Mouse (Mus musculus): Measurements from ENCODE around the gene Xlr5a. TPM values are rescaled to one million over a fixed set of nuclear protein-coding genes. Genes with fewer than 3 reads are reported as not detected.
"Not testable (repeated sequence)": the region's sequence is repeated elsewhere in the genome, so short reads cannot be mapped to it uniquely, and the experiment has no call there.

The Xlr5a gene
- polyA plus RNA-seq, 1 experiment from 2014 or later: not detected

GRCm38 (mm10) chrX:73122859-73123829 is 169.6 kb downstream of the Xlr5a start:
- not testable (repeated sequence) for H3K27me3 ChIP-seq; H3K36me3 ChIP-seq; H3K9ac ChIP-seq (replicated peaks); ATAC-seq (ENCODE audit: insufficient number of reproducible peaks, insufficient read depth, low FRiP score, low TSS enrichment, low read depth); H3K9me3 ChIP-seq; H3K4me2 ChIP-seq; H3K27ac ChIP-seq; H3K4me3 ChIP-seq (replicated peaks); H3K4me1 ChIP-seq (replicated peaks)
- WGBS: no CpG with 5 or more reads among the region's 12 CpGs

DNA sequence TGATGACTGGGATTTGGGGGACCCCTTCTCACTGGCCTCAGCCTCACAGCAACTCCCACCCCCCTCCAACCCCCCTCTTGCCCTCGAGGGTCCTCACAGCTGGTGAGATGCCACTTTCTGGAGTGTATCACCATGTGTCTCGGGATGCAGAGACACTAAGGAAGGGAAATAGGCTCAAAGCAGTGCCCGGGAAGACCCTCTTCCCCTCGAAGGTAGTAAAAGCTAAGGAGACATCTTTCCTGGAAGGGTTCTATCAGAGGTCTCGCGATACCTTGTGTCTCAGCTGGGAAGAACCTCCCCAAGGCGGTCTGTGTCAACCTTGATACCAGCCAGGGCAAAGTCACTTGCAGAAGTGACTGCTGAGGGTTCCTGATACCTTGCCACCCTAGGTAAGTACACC is 176.0 kb downstream of the Xlr5a start, which contains the start of gene Gm14685:
Gene Gm14685, plus strand, starts transcription at position 301 of the 400 bp plus-strand sequence.
- not testable (repeated sequence) for H3K4me2 ChIP-seq; H3K9me3 ChIP-seq; H3K4me3 ChIP-seq (replicated peaks); H3K27me3 ChIP-seq; H3K4me1 ChIP-seq (replicated peaks); ATAC-seq (ENCODE audit: insufficient number of reproducible peaks, insufficient read depth, low FRiP score, low TSS enrichment, low read depth); H3K9ac ChIP-seq (replicated peaks); H3K27ac ChIP-seq; H3K36me3 ChIP-seq
- no CpG with 5 or more reads among the region's 7 CpGs for WGBS

GRCm38 (mm10) chrX:73096941-73097508 is 195.8 kb downstream of the Xlr5a start, which contains the start of gene Xlr3a:
Xlr3a (minus strand) TSS chrX:73097095.
- not testable (repeated sequence) for H3K27me3 ChIP-seq; ATAC-seq (ENCODE audit: insufficient number of reproducible peaks, insufficient read depth, low FRiP score, low TSS enrichment, low read depth); H3K4me3 ChIP-seq (replicated peaks); H3K4me2 ChIP-seq; H3K9ac ChIP-seq (replicated peaks); H3K4me1 ChIP-seq (replicated peaks); H3K9me3 ChIP-seq; H3K36me3 ChIP-seq; H3K27ac ChIP-seq
- 81% methylated on average over 13 of the region's 13 CpGs for WGBS

DNA sequence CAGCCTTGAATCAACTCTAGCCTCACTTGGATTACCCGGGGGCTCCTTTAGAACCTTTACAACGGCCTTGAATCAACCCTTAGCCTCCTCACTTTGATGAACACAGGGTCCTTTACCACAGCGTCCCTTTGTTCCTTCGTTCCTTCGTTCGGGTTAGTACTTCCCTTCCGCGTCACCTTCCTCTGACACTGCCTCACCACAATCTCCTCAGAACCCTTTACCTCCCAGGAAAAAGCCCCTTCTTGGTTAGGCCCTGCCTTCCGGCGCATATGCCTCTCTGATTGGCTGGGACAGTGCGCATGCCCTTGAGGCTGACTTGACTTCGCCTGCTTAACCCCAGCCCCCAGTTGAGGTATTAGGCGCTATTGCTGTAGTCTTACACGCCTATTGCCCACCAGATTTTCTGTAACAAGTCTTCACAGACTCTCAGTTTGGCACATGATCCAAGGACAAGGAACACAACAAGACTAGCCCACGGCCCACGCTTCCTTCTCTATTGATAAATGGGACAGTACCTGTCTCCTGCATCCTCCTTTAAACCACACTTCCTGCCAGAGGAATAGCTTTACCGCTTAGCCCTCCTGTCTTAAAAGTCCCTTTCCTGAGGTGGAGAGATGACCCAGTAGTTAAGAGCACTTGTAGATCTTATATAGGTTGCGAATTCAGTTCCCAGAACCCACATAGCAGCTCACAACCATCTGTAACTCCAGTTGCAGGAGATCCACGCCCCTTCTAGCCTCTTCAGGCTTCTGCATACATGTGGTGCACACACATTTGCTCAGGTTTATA is 210.3 kb downstream of the Xlr5a start, which contains the start of gene Xlr4a:
Gene Xlr4a, minus strand, starts transcription at position 212 of the 789 bp plus-strand sequence.
- WGBS: 80% methylated on average over 19 of the region's 19 CpGs
- H3K4me3 ChIP-seq (replicated peaks); H3K4me1 ChIP-seq (replicated peaks); ATAC-seq (ENCODE audit: insufficient number of reproducible peaks, insufficient read depth, low FRiP score, low TSS enrichment, low read depth); H3K9ac ChIP-seq (replicated peaks); H3K36me3 ChIP-seq; H3K4me2 ChIP-seq; H3K9me3 ChIP-seq; H3K27ac ChIP-seq; H3K27me3 ChIP-seq: not testable (repeated sequence)

- not testable (repeated sequence) for H3K9ac ChIP-seq (replicated peaks); H3K9me3 ChIP-seq; ATAC-seq (ENCODE audit: insufficient number of reproducible peaks, insufficient read depth, low FRiP score, low TSS enrichment, low read depth); H3K4me3 ChIP-seq (replicated peaks); H3K36me3 ChIP-seq; H3K4me2 ChIP-seq; H3K4me1 ChIP-seq (replicated peaks); H3K27ac ChIP-seq
- 40% methylated on average over 1 of the region's 5 CpGs for WGBS
- H3K27me3 ChIP-seq: peaks cover 20% of the 10 kb centered on the region
Measured at GRCm38 (mm10) chrX:73066765-73067312, 225.9 kb downstream of the Xlr5a start.

DNA sequence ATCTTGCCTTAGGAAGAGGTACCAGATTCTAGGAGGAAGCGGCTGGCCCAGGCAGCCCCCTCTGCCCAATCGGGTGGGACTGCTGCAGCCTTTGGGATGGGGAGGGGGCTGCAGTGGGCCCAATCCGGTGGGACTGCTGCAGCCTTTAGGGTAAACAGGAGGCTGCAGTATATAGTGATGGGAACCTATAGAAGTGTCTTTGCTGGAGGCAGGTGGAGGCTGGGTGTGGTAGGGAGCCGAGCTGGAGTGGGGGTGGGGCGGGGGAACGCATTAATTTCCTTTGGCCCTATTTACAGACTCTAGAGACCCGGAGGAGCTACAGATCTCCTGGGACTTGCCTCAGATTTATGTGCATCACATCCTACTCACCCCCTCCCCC is 228.4 kb downstream of the Xlr5a start, which contains the start of gene Pnma3:
Gene Pnma3, plus strand, starts transcription at position 373 of the 379 bp plus-strand sequence.
- ATAC-seq (ENCODE audit: insufficient number of reproducible peaks, insufficient read depth, low FRiP score, low TSS enrichment, low read depth): peak; percentile 37; the same call in 1 of the 2 replicates
- Histone ChIP-seq H3K4me1 (replicated peaks) (no peaks in the 10 kb centered on the region), H3K9ac (replicated peaks) (no peak within 1 kb of the TSS; the same call in 1 of the 2 replicates), H3K27ac (no peak within 1 kb of the TSS), H3K36me3 (no peaks in the 10 kb centered on the region), H3K4me3 (replicated peaks) (peak within 1 kb of the TSS; percentile 26), H3K4me2 (peak within 1 kb of the TSS; percentile 51), H3K27me3 (peaks cover 20% of the 10 kb centered on the region), H3K9me3 (no peaks in the 10 kb centered on the region)
- WGBS: 33% methylated on average over 7 of the region's 7 CpGs

GRCm38 (mm10) chrX:73063512-73064414 is 229.0 kb downstream of the Xlr5a start:
- 34% methylated on average over 24 of the region's 24 CpGs for WGBS
- no peaks in the 10 kb centered on the region for H3K36me3 ChIP-seq
- H3K4me2 ChIP-seq: peak overlapping the region; percentile 51
- H3K9ac ChIP-seq (replicated peaks): no peak overlapping the region; the same call in 1 of the 2 replicates
- peak overlapping the region; percentile 26 for H3K4me3 ChIP-seq (replicated peaks)
- no peaks in the 10 kb centered on the region for H3K9me3 ChIP-seq
- H3K27ac ChIP-seq: no peak overlapping the region
- peak; percentile 42; the same call in 1 of the 2 replicates for ATAC-seq (ENCODE audit: insufficient number of reproducible peaks, insufficient read depth, low FRiP score, low TSS enrichment, low read depth)
- H3K27me3 ChIP-seq: peaks cover 20% of the 10 kb centered on the region
- no peaks in the 10 kb centered on the region for H3K4me1 ChIP-seq (replicated peaks)

GRCm38 (mm10) chrX:73062323-73062722 is 230.5 kb downstream of the Xlr5a start:
- H3K4me2 ChIP-seq: no peak overlapping the region
- ATAC-seq (ENCODE audit: insufficient number of reproducible peaks, insufficient read depth, low FRiP score, low TSS enrichment, low read depth): no peak
- 44% methylated on average over 5 of the region's 5 CpGs for whole genome bisulfite sequencing

GRCm38 (mm10) chrX:73061528-73061927 is 231.2 kb downstream of the Xlr5a start:
- H3K27ac ChIP-seq: no peak overlapping the region
- ATAC-seq (ENCODE audit: insufficient number of reproducible peaks, insufficient read depth, low FRiP score, low TSS enrichment, low read depth): no peak
- no peaks in the 10 kb centered on the region for H3K9me3 ChIP-seq
- H3K27me3 ChIP-seq: peaks cover 20% of the 10 kb centered on the region
- no peak overlapping the region for H3K4me3 ChIP-seq (replicated peaks)
- H3K4me2 ChIP-seq: no peak overlapping the region
- no peaks in the 10 kb centered on the region for H3K4me1 ChIP-seq (replicated peaks)
- H3K9ac ChIP-seq (replicated peaks): no peak overlapping the region
- WGBS: 88% methylated on average over 1 of the region's 1 CpGs
- H3K36me3 ChIP-seq: no peaks in the 10 kb centered on the region

More at GRCm38 (mm10) chrX:73062323-73062722, 230.5 kb downstream of the Xlr5a start:
- H3K4me3 ChIP-seq (replicated peaks): no peak overlapping the region
- no peak overlapping the region for H3K9ac ChIP-seq (replicated peaks)
- H3K4me1 ChIP-seq (replicated peaks): no peaks in the 10 kb centered on the region
- H3K27ac ChIP-seq: no peak overlapping the region
- no peaks in the 10 kb centered on the region for H3K9me3 ChIP-seq
- H3K36me3 ChIP-seq: no peaks in the 10 kb centered on the region
- H3K27me3 ChIP-seq: peaks cover 20% of the 10 kb centered on the region
